Mouse (Mus musculus) ovary, postnatal 14 days (tissue): ENCODE measurements around the gene Capn11.
A peak's percentile ranks its signal among the peaks of the same experiment; 100 is the strongest.

ENCODE experiments used
- DNase-seq: peaks from one replicate; pipeline ENCODE4 v3.0.0; 2022; ENCODE audit warnings: low spot score

Capn11 gene

GRCm38 (mm10) chr17:45659225-45659624, at the start of gene Capn11:
Gene Capn11, minus strand, starts transcription at chr17:45659325.
- DNase-seq = no peak

DNA sequence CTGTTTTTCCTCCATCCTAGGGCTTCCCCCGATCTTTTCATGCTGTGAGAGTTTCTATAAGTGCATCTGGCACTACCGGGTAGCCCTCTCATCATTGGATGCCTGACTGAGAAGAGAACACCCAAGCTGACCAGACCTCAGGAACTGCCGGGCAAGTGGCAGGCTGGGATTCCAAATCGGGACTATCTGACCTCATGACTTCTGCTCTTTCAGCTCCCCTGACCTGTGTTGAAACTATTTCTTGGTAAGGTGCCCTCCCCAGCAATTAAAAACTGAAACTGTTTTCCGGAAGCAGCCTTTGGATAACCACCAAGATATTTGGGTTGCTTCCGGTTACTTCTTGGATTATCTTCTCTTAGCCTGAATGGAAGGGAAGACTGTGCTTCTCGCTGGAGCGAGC, 49.1 kb upstream of the Capn11 start:
- no peak for DNase-seq

DNA sequence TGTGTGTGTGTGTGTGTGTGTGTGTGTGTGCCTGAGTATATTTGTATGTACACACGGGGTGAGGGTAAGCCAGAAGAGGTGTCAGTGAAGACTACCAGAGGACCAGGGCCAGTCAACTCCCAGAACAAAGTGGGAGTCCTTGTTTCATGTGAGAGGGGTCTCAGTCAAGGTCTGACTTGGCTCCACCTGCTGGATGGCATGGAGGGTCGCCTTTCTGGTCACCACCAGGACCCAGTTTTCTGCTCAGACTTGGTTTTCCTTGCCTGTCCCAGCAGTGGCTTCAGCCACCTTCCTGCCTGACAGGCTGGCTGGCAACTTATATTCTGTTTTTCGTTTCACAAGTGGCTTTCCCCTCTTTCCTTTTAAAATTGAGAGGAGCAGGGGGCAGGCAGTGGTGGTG, 48.3 kb upstream of the Capn11 start:
- DNase-seq = no peak

- DNase-seq = no peak
These were observed 47.7 kb upstream of the Capn11 start for GRCm38 (mm10) chr17:45706796-45707195.

DNA sequence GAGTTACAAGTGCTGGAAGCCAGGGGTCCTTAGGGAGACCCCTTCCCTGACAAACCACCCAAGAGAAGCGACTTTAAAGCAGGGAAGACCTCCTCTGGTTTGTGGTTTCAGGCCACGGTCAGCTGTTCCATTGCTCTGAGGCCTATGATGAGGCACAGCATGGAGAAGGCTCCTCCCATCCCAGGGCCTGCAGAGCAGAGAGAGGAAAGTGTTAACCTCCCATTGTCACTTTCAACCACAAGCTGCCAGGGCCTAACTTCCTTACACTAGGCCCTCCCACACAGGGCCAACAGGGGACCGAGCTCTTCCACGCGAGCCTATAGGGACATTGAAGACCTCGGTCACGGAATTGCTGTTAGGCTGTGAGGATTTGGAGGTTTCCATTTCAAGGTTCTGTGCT, 44.1 kb upstream of the Capn11 start:
- DNase-seq = no peak

DNA sequence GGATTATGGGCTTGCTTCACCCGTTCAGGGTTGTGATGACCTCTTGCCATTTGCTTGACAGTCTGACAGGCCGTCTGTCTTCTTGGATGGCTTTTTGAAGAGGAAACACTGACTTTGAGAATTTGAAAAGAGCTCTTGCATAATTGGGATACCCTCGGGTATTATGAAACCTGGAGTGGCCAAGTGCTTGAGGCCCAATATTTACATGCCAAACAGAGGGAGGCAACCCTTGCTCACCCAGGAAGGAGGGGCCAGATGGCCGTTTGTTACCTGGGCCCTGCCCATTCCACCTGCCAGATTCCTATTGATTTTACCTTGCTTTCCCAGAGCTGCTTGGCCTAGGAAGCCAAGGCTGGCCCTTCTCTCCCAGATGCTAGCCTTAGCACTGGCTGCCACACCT, 43.1 kb upstream of the Capn11 start:
- no peak for DNase-seq

DNA sequence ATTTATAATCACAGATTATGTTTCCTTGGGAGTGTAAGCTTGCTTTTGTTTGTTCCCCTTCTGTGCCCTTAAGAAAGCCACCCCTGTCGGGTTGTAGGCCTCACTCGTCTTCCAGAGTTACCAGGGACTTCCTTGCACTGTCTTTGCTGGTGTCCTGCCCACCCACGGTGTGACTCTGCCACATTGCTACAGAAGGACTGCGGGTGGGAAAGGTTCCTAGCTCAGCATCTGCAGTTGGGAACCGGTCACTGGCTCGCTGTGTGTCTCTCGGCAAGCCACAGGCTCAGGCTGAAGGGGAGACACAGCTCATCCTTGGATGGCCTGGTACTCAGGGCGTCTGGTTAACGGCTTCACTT, 42.1 kb upstream of the Capn11 start:
- no peak for DNase-seq

DNA sequence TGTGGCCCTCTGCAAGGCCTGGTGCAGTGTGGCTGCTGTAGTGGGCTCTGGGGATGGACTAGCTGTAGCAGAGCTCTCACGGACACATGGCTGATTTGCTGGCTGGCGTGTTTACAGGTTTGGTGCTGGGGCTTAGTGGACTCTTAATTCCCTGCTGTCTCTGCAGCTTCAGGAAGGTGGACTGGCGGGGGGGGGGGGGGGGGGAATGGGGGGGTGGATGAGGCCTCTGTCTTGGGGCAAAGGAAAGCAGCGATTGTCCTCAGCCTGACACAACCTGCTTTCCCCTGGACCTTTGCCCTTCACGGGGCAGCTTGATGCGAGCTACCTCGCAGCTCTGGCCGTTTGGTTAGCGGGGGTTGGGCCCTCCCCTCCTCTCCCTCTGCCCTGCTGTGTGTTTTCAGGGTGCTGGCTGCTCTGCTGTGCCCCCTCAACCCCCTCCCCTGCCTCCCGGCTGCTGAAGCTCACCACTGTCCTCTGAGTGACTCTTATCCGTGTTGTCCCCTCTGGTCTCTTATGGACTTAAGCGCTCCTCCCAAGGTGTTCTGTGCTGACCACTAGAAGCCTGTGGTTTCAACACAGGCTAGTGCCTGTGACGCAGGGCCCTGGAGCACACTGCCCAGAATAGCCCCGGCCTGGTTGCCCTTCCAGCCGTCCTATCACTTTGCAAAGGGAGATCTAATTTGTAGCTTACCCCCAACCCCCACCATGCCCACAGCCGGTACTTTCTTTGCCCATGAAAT, 41.5 kb upstream of the Capn11 start:
- DNase-seq = no peak

DNA sequence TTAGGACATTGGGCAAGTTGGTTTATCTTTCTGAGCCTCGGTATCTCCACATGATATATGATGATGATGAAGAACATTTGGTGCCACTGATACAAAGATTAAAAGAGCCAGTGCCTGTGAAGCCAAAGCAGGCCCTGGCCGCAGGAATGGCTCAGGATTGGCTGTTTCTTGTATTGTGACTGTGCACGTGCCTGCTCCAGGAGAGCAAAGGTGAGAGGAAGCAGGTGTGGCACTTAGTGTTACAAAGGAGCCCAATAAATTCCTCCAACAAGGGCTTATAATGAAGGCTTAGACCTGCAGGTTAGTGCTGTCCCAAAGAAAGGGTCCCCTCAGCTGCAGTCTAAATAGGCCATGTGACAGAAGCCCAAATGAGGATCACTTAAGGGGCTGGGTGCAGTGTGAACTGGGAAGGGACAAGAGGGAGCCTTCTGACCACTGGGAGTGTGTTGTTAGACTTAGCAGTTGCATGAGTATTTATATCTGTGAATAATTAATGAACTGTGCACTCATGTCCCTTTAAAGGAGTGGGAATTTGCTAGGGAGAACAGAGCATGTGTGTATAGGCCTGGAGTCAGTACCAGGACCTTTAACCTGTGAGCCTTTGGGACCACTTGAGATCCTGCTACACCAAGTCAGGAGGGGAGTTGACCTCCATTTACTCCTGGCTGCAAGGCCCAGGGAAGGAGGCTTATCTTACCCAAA, 40.1 kb upstream of the Capn11 start:
- DNase-seq = no peak

DNA sequence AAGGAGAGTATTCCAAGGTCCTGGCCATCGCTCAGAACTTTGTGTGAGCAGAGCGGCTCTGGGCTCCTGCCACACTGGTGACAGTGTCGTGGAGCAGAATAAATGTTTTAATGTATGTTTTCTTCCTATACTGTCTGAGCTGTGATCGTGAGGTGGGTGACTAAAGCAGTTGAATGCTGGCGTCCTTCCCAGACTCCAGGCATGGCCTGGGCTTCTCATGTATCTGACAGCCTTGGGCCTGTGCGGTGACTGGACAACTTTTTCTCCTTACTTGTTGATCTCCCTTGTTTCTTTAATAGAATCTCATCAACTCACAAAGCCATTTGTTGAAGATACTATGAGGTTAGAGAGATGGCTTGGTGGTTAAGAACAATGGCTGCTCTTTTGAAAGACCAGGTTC, 39.2 kb upstream of the Capn11 start:
- DNase-seq = no peak

DNA sequence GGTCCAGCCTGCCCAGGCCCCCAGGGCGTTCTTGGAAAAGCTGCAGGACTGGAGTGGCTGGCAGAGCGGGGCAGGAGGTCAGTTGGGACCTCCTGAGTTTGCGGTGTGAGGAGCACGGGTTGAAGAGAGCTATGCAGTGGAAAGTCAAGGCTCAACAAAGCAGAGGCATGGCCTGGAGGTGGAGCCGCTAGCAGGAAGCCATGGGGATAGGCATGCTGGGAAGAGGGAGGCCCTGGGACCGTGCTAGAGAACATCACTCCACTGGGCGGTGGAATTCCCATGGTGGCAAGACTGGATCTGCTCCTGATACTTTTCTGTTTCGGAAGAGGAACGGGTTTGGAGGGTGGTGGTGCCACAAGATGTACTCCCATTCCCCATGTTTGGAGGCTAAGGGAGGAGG, 37.9 kb upstream of the Capn11 start:
- no peak for DNase-seq

- DNase-seq = no peak
These were observed 36.3 kb upstream of the Capn11 start for GRCm38 (mm10) chr17:45695227-45696120.

DNA sequence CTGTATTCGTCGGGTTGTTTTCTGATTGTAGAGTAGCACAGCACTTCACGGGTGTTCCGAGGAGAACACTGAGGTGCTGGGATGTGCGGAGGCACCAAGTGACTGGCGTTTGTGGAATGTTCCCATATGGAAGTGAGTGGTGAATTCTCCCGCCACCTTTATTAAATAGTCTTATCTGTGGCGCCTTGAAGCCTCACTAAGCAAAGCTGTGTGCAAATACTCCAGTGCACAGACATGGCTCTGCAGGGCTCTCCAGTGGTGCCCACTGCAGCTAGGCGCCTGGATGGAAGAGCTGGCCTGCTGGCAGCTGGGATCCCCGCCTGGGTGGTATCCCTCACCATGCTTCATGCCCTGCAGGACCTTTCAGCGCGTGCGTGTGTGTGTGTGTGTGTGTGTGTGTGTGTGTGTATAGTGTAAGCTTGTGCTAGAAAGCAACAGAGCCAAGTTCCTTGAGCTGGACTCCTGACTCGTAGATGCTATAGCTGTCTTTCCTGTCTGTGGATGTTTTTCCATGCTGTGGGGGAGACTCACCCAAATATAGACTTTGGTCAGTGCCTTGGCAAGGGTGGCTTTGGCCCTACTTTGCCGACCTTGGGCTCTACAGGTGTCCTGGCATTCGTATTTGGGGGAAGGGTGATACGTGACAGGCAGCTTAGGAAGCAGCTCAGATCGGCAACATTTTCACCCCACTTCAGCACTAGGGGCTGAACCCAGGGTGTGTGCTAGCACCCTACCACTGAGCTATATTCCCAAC, 34.9 kb upstream of the Capn11 start:
- DNase-seq = no peak

DNA sequence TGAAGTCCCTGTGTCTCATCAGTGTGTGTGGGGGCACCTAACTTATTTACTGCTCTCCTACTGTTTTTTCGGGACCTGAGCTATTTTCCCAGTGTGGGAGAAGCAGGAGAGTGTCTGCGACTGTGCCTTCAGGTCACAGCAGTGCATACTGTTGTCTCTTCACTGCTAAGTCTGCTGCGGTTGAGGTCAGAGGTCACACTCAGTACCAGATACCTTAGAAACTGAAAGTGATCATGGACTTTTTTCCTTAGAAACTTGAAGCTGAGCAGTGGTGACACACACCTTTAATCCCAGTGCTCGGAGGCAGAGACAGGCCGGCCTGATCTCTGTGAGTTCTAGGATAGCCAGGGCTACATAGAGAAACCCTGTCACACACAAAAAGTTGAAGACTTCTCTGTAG, 33.0 kb upstream of the Capn11 start:
- no peak for DNase-seq

DNA sequence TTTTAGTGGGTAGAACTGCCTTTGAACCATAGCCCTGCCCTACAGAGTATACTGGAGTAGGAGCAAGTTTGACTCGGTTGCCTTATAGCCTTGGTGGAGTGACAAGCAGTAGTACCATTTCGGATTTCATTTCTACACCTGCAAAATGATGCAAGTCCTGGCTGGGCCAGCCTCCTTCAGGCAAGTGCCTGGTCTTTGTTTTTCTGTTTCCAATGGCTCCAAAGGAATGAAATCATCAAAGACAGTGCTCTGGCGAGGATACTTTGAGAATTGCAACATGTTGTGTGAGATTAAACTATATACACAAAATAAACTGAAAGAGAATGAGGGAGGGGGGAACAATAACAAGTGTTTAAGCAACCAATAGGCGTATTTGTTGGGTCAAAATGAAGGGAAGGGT, 30.9 kb upstream of the Capn11 start:
- no peak for DNase-seq

DNA sequence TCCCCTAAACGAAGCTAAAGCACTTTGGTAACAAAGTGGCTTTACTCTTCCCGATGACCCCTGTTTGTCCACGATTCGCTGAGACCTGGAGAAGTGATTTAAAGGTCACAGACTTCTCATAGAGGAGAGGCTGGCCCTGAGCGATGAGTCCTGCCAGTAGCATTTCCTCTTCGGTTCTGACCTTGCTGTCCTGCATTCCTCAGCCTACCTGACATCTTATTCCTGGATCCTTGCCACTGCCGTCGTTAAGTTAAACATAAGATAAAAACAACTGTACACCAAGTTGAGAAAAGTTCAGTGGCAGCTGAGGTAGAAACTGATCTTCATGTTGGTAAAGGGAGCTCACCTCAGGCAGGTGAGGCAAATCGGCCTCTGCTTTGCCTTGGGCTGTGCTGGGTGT, 30.0 kb upstream of the Capn11 start:
- no peak for DNase-seq

DNA sequence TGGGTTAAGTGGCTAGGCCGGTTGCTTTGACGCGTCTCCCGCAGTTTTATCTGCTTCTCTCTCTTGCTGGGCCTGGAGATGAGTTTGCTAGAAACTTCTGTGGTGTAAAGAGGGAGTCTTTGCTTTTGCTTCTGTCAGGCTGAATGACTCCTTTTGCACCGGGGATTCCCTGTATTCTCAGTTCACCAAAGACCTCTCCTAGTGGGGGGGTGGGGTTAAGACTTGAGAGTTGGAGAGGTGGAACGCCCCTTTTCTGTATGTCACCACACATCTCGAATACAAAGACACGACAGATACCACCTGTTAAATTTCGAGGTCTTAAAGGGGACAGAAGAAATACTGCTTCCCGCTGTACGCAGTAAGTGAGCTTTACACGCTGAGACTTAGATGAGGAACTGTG, 27.6 kb upstream of the Capn11 start, which contains the start of gene Tmem63b:
TSS of gene Tmem63b (minus strand) at position 190 of the 400 bp plus-strand sequence.
- DNase-seq = no peak

- DNase-seq = peak; percentile 89
These were observed 27.0 kb upstream of the Capn11 start, which contains the start of gene Mrpl14 for GRCm38 (mm10) chr17:45686093-45686619. Gene Mrpl14, plus strand, starts transcription at chr17:45686322.

GRCm38 (mm10) chr17:45685171-45686092, 26.3 kb upstream of the Capn11 start:
- DNase-seq = peak; percentile 21

GRCm38 (mm10) chr17:45684667-45685131, 25.6 kb upstream of the Capn11 start:
- no peak for DNase-seq
